Mouse (Mus musculus): Measurements from ENCODE around the gene Fank1. TPM values are rescaled to one million over a fixed set of nuclear protein-coding genes. Genes with fewer than 3 reads are reported as not detected.
"Not testable (repeated sequence)": the region's sequence is repeated elsewhere in the genome, so short reads cannot be mapped to it uniquely, and the experiment has no call there.

Fank1 gene
- polyA plus RNA-seq, 1 experiment: not detected

- TF ChIP-seq POLR2A (IDR thresholded peaks at IDR 0.05; ENCODE audit: low read depth, low read length) (no peak), CTCF (IDR thresholded peaks at IDR 0.05; ENCODE audit: borderline replicate concordance, insufficient read depth, low read length) (no peak)
- H3K4me3 ChIP-seq (ENCODE audit: insufficient read depth, low read length): no peak overlapping the region
- H3K27ac ChIP-seq (ENCODE audit: insufficient read depth, low read length): no peak overlapping the region
- H3K4me1 ChIP-seq (ENCODE audit: control insufficient read depth, insufficient read depth, low read length): no peaks in the 10 kb centered on the region
These were observed 100.1 kb downstream of the Fank1 start for GRCm38 (mm10) chr7:133876646-133877342.

GRCm38 (mm10) chr7:133879761-133880160 is 103.1 kb downstream of the Fank1 start:
- Histone ChIP-seq H3K27ac (ENCODE audit: insufficient read depth, low read length) (no peak overlapping the region), H3K4me1 (ENCODE audit: control insufficient read depth, insufficient read depth, low read length) (no peaks in the 10 kb centered on the region), H3K4me3 (ENCODE audit: insufficient read depth, low read length) (no peak overlapping the region)
- no peak for TF ChIP-seq POLR2A (IDR thresholded peaks at IDR 0.05; ENCODE audit: low read depth, low read length)
- no peak for TF ChIP-seq CTCF (IDR thresholded peaks at IDR 0.05; ENCODE audit: borderline replicate concordance, insufficient read depth, low read length)

GRCm38 (mm10) chr7:133884759-133885431 is 108.2 kb downstream of the Fank1 start:
- H3K4me1 ChIP-seq (ENCODE audit: control insufficient read depth, insufficient read depth, low read length); H3K27ac ChIP-seq (ENCODE audit: insufficient read depth, low read length); H3K4me3 ChIP-seq (ENCODE audit: insufficient read depth, low read length): not testable (repeated sequence)

- Histone ChIP-seq H3K4me3 (ENCODE audit: insufficient read depth, low read length) (no peak overlapping the region), H3K27ac (ENCODE audit: insufficient read depth, low read length) (0 out of 2 replicates have a peak overlapping the region, but pooled peaks have one; percentile 21), H3K4me1 (ENCODE audit: control insufficient read depth, insufficient read depth, low read length) (no peaks in the 10 kb centered on the region; the same call in 1 of the 2 replicates)
- no peak for TF ChIP-seq CTCF (IDR thresholded peaks at IDR 0.05; ENCODE audit: borderline replicate concordance, insufficient read depth, low read length)
- no peak for TF ChIP-seq POLR2A (IDR thresholded peaks at IDR 0.05; ENCODE audit: low read depth, low read length)
These were observed 112.6 kb downstream of the Fank1 start for GRCm38 (mm10) chr7:133888926-133889920.

GRCm38 (mm10) chr7:133889986-133890385 is 113.3 kb downstream of the Fank1 start:
- TF ChIP-seq POLR2A (IDR thresholded peaks at IDR 0.05; ENCODE audit: low read depth, low read length): no peak
- TF ChIP-seq CTCF (IDR thresholded peaks at IDR 0.05; ENCODE audit: borderline replicate concordance, insufficient read depth, low read length): no peak
- Histone ChIP-seq H3K4me3 (ENCODE audit: insufficient read depth, low read length) (no peak overlapping the region), H3K4me1 (ENCODE audit: control insufficient read depth, insufficient read depth, low read length) (no peaks in the 10 kb centered on the region; the same call in 1 of the 2 replicates), H3K27ac (ENCODE audit: insufficient read depth, low read length) (no peak overlapping the region)

- no peaks in the 10 kb centered on the region; the same call in 1 of the 2 replicates for H3K4me1 ChIP-seq (ENCODE audit: control insufficient read depth, insufficient read depth, low read length)
- TF ChIP-seq POLR2A (IDR thresholded peaks at IDR 0.05; ENCODE audit: low read depth, low read length) (no peak), CTCF (IDR thresholded peaks at IDR 0.05; ENCODE audit: borderline replicate concordance, insufficient read depth, low read length) (no peak)
These were observed 114.6 kb downstream of the Fank1 start for GRCm38 (mm10) chr7:133891298-133891697.

GRCm38 (mm10) chr7:133891796-133892195 is 115.1 kb downstream of the Fank1 start:
- no peaks in the 10 kb centered on the region; the same call in 1 of the 2 replicates for H3K4me1 ChIP-seq (ENCODE audit: control insufficient read depth, insufficient read depth, low read length)
- no peak overlapping the region for H3K4me3 ChIP-seq (ENCODE audit: insufficient read depth, low read length)
- TF ChIP-seq CTCF (IDR thresholded peaks at IDR 0.05; ENCODE audit: borderline replicate concordance, insufficient read depth, low read length) (no peak), POLR2A (IDR thresholded peaks at IDR 0.05; ENCODE audit: low read depth, low read length) (no peak)
- H3K27ac ChIP-seq (ENCODE audit: insufficient read depth, low read length): no peak overlapping the region

More at GRCm38 (mm10) chr7:133891298-133891697, 114.6 kb downstream of the Fank1 start:
- H3K27ac ChIP-seq (ENCODE audit: insufficient read depth, low read length): no peak overlapping the region
- no peak overlapping the region for H3K4me3 ChIP-seq (ENCODE audit: insufficient read depth, low read length)

- H3K4me3 ChIP-seq (ENCODE audit: insufficient read depth, low read length): no peak overlapping the region
- no peak overlapping the region for H3K27ac ChIP-seq (ENCODE audit: insufficient read depth, low read length)
- no peaks in the 10 kb centered on the region for H3K4me1 ChIP-seq (ENCODE audit: control insufficient read depth, insufficient read depth, low read length)
- TF ChIP-seq POLR2A (IDR thresholded peaks at IDR 0.05; ENCODE audit: low read depth, low read length): no peak
- TF ChIP-seq CTCF (IDR thresholded peaks at IDR 0.05; ENCODE audit: borderline replicate concordance, insufficient read depth, low read length): no peak
These were observed 122.7 kb downstream of the Fank1 start for GRCm38 (mm10) chr7:133899391-133899790.

- Histone ChIP-seq H3K4me1 (ENCODE audit: control insufficient read depth, insufficient read depth, low read length) (no peaks in the 10 kb centered on the region), H3K4me3 (ENCODE audit: insufficient read depth, low read length) (no peak overlapping the region), H3K27ac (ENCODE audit: insufficient read depth, low read length) (no peak overlapping the region)
- TF ChIP-seq CTCF (IDR thresholded peaks at IDR 0.05; ENCODE audit: borderline replicate concordance, insufficient read depth, low read length): no peak
These were observed 132.3 kb downstream of the Fank1 start for GRCm38 (mm10) chr7:133908966-133909365.
